Mouse (Mus musculus) liver, postnatal 0 days (tissue): ENCODE measurements around the gene Gm5773.
"Not testable (repeated sequence)": the region's sequence is repeated elsewhere in the genome, so short reads cannot be mapped to it uniquely, and the experiment has no call there.

Experiments
- CTCF ChIP-seq: sonication (generic); IDR thresholded peaks from 2 replicates; pipeline ENCODE4 v1.5.1; 2016; ENCODE audit warnings: antibody characterized with exemption, low read depth
- EP300 ChIP-seq: IDR thresholded peaks from 2 replicates; pipeline ENCODE4 v1.6.1; 2016; ENCODE audit warnings: antibody characterized with exemption, low read depth, mild to moderate bottlenecking

- TF ChIP-seq CTCF, EP300: not testable (repeated sequence)
Measured at GRCm38 (mm10) chr3:93745475-93745874, 27.3 kb upstream of the Gm5773 start.
